Mouse (Mus musculus): Measurements from ENCODE around the gene Gm9903. TPM values are rescaled to one million over a fixed set of nuclear protein-coding genes. Genes with fewer than 3 reads are reported as not detected.

The Gm9903 gene
- polyA plus RNA-seq (2012; rRNA removed), result 0.98 and 1.00 TPM in 2 replicates

DNA sequence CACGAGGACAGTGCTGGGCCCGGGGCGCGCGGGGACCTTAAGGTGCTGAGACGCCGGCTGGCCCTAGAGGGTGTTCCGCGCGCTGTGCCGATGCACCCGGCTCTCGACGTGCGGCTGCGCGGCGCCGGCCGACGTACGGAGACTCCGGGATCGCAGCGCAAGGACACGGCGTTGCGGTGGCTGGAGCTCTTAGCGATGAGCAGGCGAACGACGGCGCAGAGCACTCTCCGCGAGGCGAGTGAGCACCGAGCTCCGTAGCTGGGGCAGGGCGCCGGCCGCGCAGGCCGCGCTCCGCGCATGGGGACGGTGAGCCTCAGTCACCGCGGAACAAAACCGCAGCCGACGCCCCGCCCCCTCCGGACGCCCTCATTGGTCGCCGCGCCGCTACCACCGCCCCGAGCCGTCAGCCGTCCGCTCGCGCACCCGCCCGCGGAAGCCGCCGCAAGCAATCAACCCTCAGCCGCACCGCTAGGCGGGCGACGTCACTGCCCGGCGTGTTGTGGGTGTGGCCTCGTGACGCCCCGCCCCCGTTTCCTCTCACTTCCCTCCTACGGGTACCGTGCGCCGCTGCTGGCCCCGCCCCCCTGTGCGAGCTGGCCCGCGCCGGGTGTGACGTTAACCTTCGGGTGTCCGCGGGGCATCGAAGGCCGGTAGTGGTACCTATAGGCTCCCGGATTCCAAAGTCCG is at the start of gene Gm9903, which contains the start of gene Fam53a:
TSS of gene Gm9903 (plus strand) at position 625 of the 687 bp plus-strand sequence.
TSS of gene Fam53a (minus strand) at position 335 of the 687 bp plus-strand sequence.
- peak; percentile 99 for DNase-seq (ENCODE audit: low read depth)
- peak; percentile 22; the same call in 1 of the 2 replicates for TF ChIP-seq CTCF (IDR thresholded peaks at IDR 0.05; ENCODE audit: borderline replicate concordance, extremely low read depth, insufficient read depth, insufficient read length)
- peak; percentile 100 for TF ChIP-seq POLR2A (IDR thresholded peaks at IDR 0.05; ENCODE audit: borderline replicate concordance, extremely low read depth, insufficient read depth, insufficient read length, poor library complexity, severe bottlenecking)

DNA sequence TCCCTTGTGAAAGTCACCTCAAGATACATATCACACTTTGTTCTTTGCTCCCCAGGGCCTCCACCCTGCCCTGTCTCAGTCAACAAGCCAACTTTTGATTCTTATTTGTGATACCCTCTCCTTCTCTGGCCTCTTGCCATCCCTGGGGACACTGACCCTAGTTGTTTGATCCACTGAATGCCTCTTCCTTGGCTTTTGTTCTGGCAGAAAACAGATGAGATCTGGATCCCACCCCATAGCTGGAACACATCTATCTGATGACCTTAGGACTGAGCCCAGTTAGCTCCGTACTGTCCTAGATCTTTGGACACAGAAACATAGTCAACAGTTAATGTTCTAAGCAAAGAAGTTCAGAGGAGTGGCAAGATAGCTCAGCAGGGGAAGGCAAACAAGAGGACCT is 49.4 kb upstream of the Gm9903 start:
- no peak for TF ChIP-seq CTCF (IDR thresholded peaks at IDR 0.05; ENCODE audit: borderline replicate concordance, extremely low read depth, insufficient read depth, insufficient read length)
- TF ChIP-seq POLR2A (IDR thresholded peaks at IDR 0.05; ENCODE audit: borderline replicate concordance, extremely low read depth, insufficient read depth, insufficient read length, poor library complexity, severe bottlenecking), result no peak
- no peak for DNase-seq (ENCODE audit: low read depth)

DNA sequence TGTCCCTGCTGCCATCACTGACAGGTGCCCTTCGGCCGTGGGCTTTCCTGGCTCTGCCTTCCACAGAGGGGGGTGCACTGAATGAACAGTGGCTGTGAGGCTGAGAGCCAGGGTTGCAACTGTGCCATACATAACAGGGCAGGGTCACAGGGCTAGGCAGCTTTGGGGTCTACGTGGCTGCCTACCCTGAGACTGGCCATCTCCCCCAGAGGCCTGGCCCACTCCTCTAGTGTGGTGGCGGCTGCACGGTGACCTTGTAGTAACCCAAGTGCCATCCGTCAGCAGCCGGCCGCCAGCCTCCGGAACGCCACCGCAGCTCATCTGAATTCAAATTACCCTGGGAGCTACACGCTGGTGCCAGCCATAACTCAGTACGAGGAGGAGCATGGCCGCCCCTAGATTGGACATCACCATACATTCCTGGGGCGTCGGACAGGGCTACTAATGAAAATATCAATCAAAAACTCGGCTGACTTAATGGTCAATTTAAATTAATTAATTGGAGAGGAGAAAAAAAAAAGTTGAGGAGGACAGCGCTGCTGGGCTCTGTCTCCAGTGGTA is 42.1 kb upstream of the Gm9903 start:
- TF ChIP-seq POLR2A (IDR thresholded peaks at IDR 0.05; ENCODE audit: borderline replicate concordance, extremely low read depth, insufficient read depth, insufficient read length, poor library complexity, severe bottlenecking) (no peak), CTCF (IDR thresholded peaks at IDR 0.05; ENCODE audit: borderline replicate concordance, extremely low read depth, insufficient read depth, insufficient read length) (no peak)

DNA sequence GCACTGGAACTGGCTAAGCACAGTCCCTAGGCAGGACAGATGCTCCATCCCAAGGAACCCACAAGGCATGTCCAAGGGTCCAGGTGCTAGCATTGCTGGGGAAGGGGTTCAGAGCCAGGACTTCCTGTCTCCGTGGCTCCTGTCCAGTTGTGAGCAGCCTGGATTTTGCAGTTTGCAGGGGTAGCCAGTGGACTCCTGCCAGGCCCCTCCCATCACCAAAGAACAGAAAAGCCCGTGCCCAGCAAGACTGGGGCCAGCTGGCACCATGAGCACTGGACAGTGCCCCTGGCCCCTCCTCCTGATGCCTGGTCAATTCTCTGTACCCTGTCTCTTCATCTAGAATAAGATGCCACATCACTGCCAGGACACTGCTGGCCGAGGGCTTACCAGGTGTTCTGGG is 41.7 kb upstream of the Gm9903 start:
- no peak for TF ChIP-seq POLR2A (IDR thresholded peaks at IDR 0.05; ENCODE audit: borderline replicate concordance, extremely low read depth, insufficient read depth, insufficient read length, poor library complexity, severe bottlenecking)
- TF ChIP-seq CTCF (IDR thresholded peaks at IDR 0.05; ENCODE audit: borderline replicate concordance, extremely low read depth, insufficient read depth, insufficient read length), result no peak
- DNase-seq (ENCODE audit: low read depth), result no peak

More for the DNA sequence above, 42.1 kb upstream of the Gm9903 start:
- DNase-seq (ENCODE audit: low read depth), result no peak

DNA sequence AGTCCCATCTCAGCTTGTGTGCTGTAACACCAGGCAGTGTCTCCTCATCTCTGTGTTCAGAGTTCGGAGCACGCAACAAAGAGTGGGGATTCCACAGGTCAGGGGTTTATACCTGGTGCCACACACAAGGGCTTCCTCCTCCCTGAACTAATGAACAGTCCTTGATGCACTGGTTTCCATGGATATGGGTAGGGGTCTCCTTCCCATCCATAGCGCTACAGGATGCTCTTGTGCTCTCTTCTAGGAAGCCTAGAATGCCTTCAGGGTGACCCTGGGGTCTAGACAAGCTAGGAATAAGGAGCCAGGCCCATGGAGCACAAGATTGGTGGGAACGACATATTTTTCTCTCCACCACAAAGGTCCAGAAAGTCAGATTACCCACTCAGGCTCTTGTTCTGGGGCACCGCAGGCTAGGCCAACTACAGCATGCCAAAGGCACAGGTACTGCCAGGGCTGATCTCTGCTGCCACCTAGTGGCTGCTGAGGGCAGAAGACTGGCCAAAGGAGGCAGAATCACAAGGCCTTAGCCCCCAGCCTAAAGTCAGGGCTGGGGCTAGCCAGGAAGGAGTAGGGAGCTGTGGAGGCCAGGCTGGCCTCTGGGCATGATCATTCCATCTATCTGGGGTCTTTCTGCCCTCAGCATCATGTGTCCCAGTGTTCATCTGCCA is 40.4 kb upstream of the Gm9903 start:
- no peak for TF ChIP-seq POLR2A (IDR thresholded peaks at IDR 0.05; ENCODE audit: borderline replicate concordance, extremely low read depth, insufficient read depth, insufficient read length, poor library complexity, severe bottlenecking)
- TF ChIP-seq CTCF (IDR thresholded peaks at IDR 0.05; ENCODE audit: borderline replicate concordance, extremely low read depth, insufficient read depth, insufficient read length), result peak; percentile 96
- peak; percentile 90 for DNase-seq (ENCODE audit: low read depth)

DNA sequence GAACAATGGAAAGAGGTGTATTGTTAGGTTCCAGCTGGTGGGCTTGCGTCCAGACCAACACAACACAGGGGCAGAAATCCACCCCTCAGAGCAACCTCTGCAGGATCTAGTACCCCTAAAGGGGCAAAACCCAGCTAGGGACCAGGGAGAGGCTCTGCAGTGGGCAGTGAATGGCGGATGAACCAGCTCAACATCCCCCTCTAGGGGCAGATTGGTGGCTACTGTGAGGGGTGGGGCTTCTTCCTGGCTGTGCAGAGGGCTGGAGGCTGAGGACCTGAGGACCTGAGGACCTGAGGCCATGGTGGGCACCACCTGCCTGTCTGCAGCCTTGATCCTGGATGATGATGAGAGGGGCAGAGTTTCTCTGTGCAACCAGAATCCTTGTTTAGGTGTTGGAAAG is 36.1 kb upstream of the Gm9903 start:
- TF ChIP-seq POLR2A (IDR thresholded peaks at IDR 0.05; ENCODE audit: borderline replicate concordance, extremely low read depth, insufficient read depth, insufficient read length, poor library complexity, severe bottlenecking) (no peak), CTCF (IDR thresholded peaks at IDR 0.05; ENCODE audit: borderline replicate concordance, extremely low read depth, insufficient read depth, insufficient read length) (peak; percentile 41; the same call in 1 of the 2 replicates)
- no peak for DNase-seq (ENCODE audit: low read depth)

DNA sequence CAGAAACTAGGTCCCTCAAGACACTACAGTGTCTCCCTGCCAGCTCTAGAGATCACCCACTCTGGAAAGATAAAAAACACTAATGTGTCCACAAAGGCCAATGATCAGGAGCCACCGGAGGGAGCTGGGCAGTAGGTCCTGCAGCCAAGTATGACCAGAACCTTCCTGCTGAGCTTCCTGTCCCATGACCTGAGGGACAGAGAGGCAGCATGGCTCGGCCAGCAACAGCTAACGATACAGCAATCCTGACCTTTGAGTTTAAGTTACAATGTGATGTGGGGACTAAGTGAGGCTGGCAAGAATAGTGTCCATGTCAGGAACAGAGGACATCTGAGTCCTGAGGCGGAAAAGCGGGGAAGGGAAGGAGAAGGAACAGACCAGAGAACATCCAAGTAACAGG is 24.4 kb upstream of the Gm9903 start:
- no peak for DNase-seq (ENCODE audit: low read depth)
- TF ChIP-seq CTCF (IDR thresholded peaks at IDR 0.05; ENCODE audit: borderline replicate concordance, extremely low read depth, insufficient read depth, insufficient read length) (no peak), POLR2A (IDR thresholded peaks at IDR 0.05; ENCODE audit: borderline replicate concordance, extremely low read depth, insufficient read depth, insufficient read length, poor library complexity, severe bottlenecking) (no peak)

DNA sequence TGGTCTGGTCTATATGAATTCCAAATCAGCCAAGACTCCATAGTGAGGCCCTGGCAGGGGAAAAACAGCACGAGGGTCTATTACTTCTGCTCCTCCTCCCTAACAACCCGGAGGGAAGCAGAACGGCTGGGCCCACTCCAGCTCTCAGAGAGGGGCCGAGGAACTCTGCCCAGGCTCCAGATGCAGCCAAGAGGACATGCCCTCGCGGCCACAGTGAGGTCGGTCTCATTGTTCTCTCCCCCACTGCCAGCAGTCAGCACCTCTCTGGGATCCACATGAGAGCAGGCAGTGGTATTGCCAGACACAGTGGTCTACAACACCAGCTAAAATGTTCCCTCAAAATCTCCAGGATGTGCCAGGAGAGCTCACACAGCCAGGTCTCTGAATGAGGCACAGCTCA is 23.1 kb upstream of the Gm9903 start:
- no peak for DNase-seq (ENCODE audit: low read depth)
- TF ChIP-seq CTCF (IDR thresholded peaks at IDR 0.05; ENCODE audit: borderline replicate concordance, extremely low read depth, insufficient read depth, insufficient read length) (no peak), POLR2A (IDR thresholded peaks at IDR 0.05; ENCODE audit: borderline replicate concordance, extremely low read depth, insufficient read depth, insufficient read length, poor library complexity, severe bottlenecking) (no peak)

DNA sequence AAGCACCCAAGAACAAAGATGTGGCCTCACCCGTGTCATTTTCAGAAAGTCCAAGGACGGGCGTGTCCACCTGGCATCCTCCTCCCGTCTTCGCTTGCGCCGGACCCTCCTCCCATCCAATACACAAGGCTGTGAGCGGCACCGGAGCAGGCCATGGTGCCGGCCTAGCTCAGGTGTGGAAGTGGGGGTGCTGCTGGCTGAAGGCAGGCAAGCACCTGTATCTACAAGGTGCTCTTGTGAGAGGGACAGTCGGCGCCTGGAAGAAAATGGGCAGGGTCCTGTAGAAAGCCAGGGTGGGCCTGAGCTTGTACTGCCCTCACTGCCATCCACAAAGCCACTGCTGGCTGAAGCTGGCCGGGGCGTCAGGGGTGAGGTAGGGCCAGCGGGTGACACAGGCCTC is 22.3 kb upstream of the Gm9903 start:
- no peak for TF ChIP-seq CTCF (IDR thresholded peaks at IDR 0.05; ENCODE audit: borderline replicate concordance, extremely low read depth, insufficient read depth, insufficient read length)
- TF ChIP-seq POLR2A (IDR thresholded peaks at IDR 0.05; ENCODE audit: borderline replicate concordance, extremely low read depth, insufficient read depth, insufficient read length, poor library complexity, severe bottlenecking), result no peak
- no peak for DNase-seq (ENCODE audit: low read depth)

DNA sequence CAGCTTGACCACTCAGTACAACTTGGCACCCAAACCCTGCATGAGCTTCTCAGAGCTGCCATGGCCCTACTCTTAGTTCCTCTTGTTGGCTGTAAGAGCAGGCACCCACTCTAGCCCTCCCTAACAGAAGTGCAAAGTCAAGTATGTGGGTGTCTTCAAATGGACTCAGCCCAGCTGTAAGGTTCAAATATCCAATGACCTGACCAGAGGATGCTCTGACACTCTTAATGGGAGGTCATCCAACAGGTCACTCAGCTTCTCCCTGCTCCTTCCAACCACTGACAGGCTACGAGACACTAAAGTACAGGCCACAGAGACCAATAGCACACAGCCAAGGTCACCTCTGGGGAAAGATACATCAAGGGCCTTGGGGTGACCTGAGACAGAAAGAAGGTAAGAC is 20.5 kb upstream of the Gm9903 start:
- DNase-seq (ENCODE audit: low read depth), result no peak
- no peak for TF ChIP-seq CTCF (IDR thresholded peaks at IDR 0.05; ENCODE audit: borderline replicate concordance, extremely low read depth, insufficient read depth, insufficient read length)
- TF ChIP-seq POLR2A (IDR thresholded peaks at IDR 0.05; ENCODE audit: borderline replicate concordance, extremely low read depth, insufficient read depth, insufficient read length, poor library complexity, severe bottlenecking), result no peak

DNA sequence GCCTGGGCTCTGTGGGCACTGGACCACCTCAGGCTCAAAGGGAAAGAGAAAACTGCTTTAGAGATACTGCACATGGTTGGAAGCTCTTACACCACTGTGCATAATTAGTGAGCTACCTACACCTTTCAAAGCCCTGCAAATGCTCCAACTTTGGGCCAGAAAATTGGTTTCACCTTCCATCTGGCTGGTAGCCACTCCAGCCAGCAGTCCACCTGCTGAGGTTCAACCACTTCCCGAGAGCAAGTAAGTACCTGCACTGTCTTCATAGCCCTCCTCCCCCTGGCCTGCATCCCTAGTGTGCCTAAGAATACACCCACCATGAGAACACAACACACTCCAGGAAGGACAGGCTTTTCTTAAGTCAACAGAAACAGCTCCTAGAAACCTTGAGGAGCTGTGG is 17.9 kb upstream of the Gm9903 start:
- TF ChIP-seq POLR2A (IDR thresholded peaks at IDR 0.05; ENCODE audit: borderline replicate concordance, extremely low read depth, insufficient read depth, insufficient read length, poor library complexity, severe bottlenecking) (no peak), CTCF (IDR thresholded peaks at IDR 0.05; ENCODE audit: borderline replicate concordance, extremely low read depth, insufficient read depth, insufficient read length) (no peak)
- no peak for DNase-seq (ENCODE audit: low read depth)
